Mouse (Mus musculus): Measurements from ENCODE around the gene Sac3d1. TPM values are rescaled to one million over a fixed set of nuclear protein-coding genes. Genes with fewer than 3 reads are reported as not detected.
"Not testable (repeated sequence)": the region's sequence is repeated elsewhere in the genome, so short reads cannot be mapped to it uniquely, and the experiment has no call there.

The Sac3d1 gene
- polyA plus RNA-seq, 1 experiment from 2014 or later, result 45.8 TPM

- under 1% methylated on average over 68 of the region's 68 CpGs for WGBS
- ATAC-seq (ENCODE audit: low FRiP score, low TSS enrichment), result peak; percentile 93
These were observed 22.4 kb upstream of the Sac3d1 start, which contains the start of gene Batf2 for GRCm38 (mm10) chr19:6140678-6141393. Batf2 (plus strand) TSS chr19:6140983.

GRCm38 (mm10) chr19:6140374-6140677 lies 21.9 kb upstream of the Sac3d1 start:
- Histone ChIP-seq H3K36me3 (ENCODE audit: control insufficient read depth, insufficient read depth, low read length) (peaks cover 24% of the 10 kb centered on the region), H3K4me3 (replicated peaks; ENCODE audit: low read depth, low read length) (peak overlapping the region; percentile 53), H3K9ac (replicated peaks; ENCODE audit: low read length) (peak overlapping the region; percentile 83), H3K27ac (replicated peaks; ENCODE audit: low read depth, low read length) (peak overlapping the region; percentile 98), H3K27me3 (ENCODE audit: control insufficient read depth, insufficient read depth, low read length) (no peaks in the 10 kb centered on the region), H3K4me1 (ENCODE audit: control insufficient read depth, insufficient read depth, low read length) (peaks cover 11% of the 10 kb centered on the region), H3K4me2 (ENCODE audit: low read length) (peak overlapping the region; percentile 80), H3K9me3 (ENCODE audit: control insufficient read depth, low read length) (no peaks in the 10 kb centered on the region)
- DNase-seq (no peak), ATAC-seq (ENCODE audit: low FRiP score, low TSS enrichment) (no peak)
- 9% methylated on average over 16 of the region's 16 CpGs for WGBS

More at GRCm38 (mm10) chr19:6140678-6141393, 22.4 kb upstream of the Sac3d1 start, which contains the start of gene Batf2:
- Histone ChIP-seq H3K27me3 (ENCODE audit: control insufficient read depth, insufficient read depth, low read length) (no peaks in the 10 kb centered on the region), H3K36me3 (ENCODE audit: control insufficient read depth, insufficient read depth, low read length) (peaks cover 19% of the 10 kb centered on the region), H3K9me3 (ENCODE audit: control insufficient read depth, low read length) (no peaks in the 10 kb centered on the region), H3K27ac (replicated peaks; ENCODE audit: low read depth, low read length) (peak within 1 kb of the TSS; percentile 98), H3K4me3 (replicated peaks; ENCODE audit: low read depth, low read length) (peak within 1 kb of the TSS; percentile 53), H3K4me2 (ENCODE audit: low read length) (peak within 1 kb of the TSS; percentile 80), H3K9ac (replicated peaks; ENCODE audit: low read length) (peak within 1 kb of the TSS; percentile 83), H3K4me1 (ENCODE audit: control insufficient read depth, insufficient read depth, low read length) (peaks cover 11% of the 10 kb centered on the region)
- peak; percentile 98 for DNase-seq

GRCm38 (mm10) chr19:6139701-6140100 lies 21.3 kb upstream of the Sac3d1 start:
- no peak overlapping the region for H3K27ac ChIP-seq (replicated peaks; ENCODE audit: low read depth, low read length)

GRCm38 (mm10) chr19:6136397-6136796 lies 17.9 kb upstream of the Sac3d1 start:
- peaks cover 42% of the 10 kb centered on the region for H3K36me3 ChIP-seq (ENCODE audit: control insufficient read depth, insufficient read depth, low read length)

More at GRCm38 (mm10) chr19:6139701-6140100, 21.3 kb upstream of the Sac3d1 start:
- DNase-seq (no peak), ATAC-seq (ENCODE audit: low FRiP score, low TSS enrichment) (no peak)
- H3K36me3 ChIP-seq (ENCODE audit: control insufficient read depth, insufficient read depth, low read length), result peaks cover 31% of the 10 kb centered on the region
- H3K9ac ChIP-seq (replicated peaks; ENCODE audit: low read length), result peak overlapping the region; percentile 83
- peaks cover 11% of the 10 kb centered on the region for H3K4me1 ChIP-seq (ENCODE audit: control insufficient read depth, insufficient read depth, low read length)
- H3K4me2 ChIP-seq (ENCODE audit: low read length), result peak overlapping the region; percentile 80
- no peaks in the 10 kb centered on the region for H3K27me3 ChIP-seq (ENCODE audit: control insufficient read depth, insufficient read depth, low read length)
- H3K9me3 ChIP-seq (ENCODE audit: control insufficient read depth, low read length), result no peaks in the 10 kb centered on the region
- 97% methylated on average over 6 of the region's 6 CpGs for WGBS
- peak overlapping the region; percentile 53 for H3K4me3 ChIP-seq (replicated peaks; ENCODE audit: low read depth, low read length)

GRCm38 (mm10) chr19:6133197-6133596 lies 14.7 kb upstream of the Sac3d1 start:
- not testable (repeated sequence) for H3K9ac ChIP-seq (replicated peaks; ENCODE audit: low read length); ATAC-seq (ENCODE audit: low FRiP score, low TSS enrichment)
- 59% methylated on average over 1 of the region's 1 CpGs for WGBS

More at GRCm38 (mm10) chr19:6136397-6136796, 17.9 kb upstream of the Sac3d1 start:
- no peaks in the 10 kb centered on the region for H3K27me3 ChIP-seq (ENCODE audit: control insufficient read depth, insufficient read depth, low read length)
- no peak overlapping the region for H3K4me2 ChIP-seq (ENCODE audit: low read length)
- H3K27ac ChIP-seq (replicated peaks; ENCODE audit: low read depth, low read length), result no peak overlapping the region
- H3K9ac ChIP-seq (replicated peaks; ENCODE audit: low read length), result no peak overlapping the region
- DNase-seq (no peak), ATAC-seq (ENCODE audit: low FRiP score, low TSS enrichment) (no peak)
- H3K9me3 ChIP-seq (ENCODE audit: control insufficient read depth, low read length), result no peaks in the 10 kb centered on the region
- WGBS, result 88% methylated on average over 3 of the region's 3 CpGs
- no peak overlapping the region for H3K4me3 ChIP-seq (replicated peaks; ENCODE audit: low read depth, low read length)
- peaks cover 11% of the 10 kb centered on the region for H3K4me1 ChIP-seq (ENCODE audit: control insufficient read depth, insufficient read depth, low read length)

GRCm38 (mm10) chr19:6132171-6132827 lies 13.8 kb upstream of the Sac3d1 start:
- WGBS, result 92% methylated on average over 7 of the region's 7 CpGs
- no peaks in the 10 kb centered on the region for H3K9me3 ChIP-seq (ENCODE audit: control insufficient read depth, low read length)
- ATAC-seq (ENCODE audit: low FRiP score, low TSS enrichment) (no peak), DNase-seq (no peak)
- no peak overlapping the region for H3K27ac ChIP-seq (replicated peaks; ENCODE audit: low read depth, low read length)
- H3K27me3 ChIP-seq (ENCODE audit: control insufficient read depth, insufficient read depth, low read length), result no peaks in the 10 kb centered on the region
- peaks cover 37% of the 10 kb centered on the region for H3K36me3 ChIP-seq (ENCODE audit: control insufficient read depth, insufficient read depth, low read length)
- no peak overlapping the region for H3K4me2 ChIP-seq (ENCODE audit: low read length)
- H3K4me1 ChIP-seq (ENCODE audit: control insufficient read depth, insufficient read depth, low read length), result 0 out of 2 replicates have a peak, but pooled peaks cover 4% of the 10 kb centered on the region
- no peak overlapping the region for H3K9ac ChIP-seq (replicated peaks; ENCODE audit: low read length)
- no peak overlapping the region for H3K4me3 ChIP-seq (replicated peaks; ENCODE audit: low read depth, low read length)

More at GRCm38 (mm10) chr19:6133197-6133596, 14.7 kb upstream of the Sac3d1 start:
- H3K27me3 ChIP-seq (ENCODE audit: control insufficient read depth, insufficient read depth, low read length); H3K4me3 ChIP-seq (replicated peaks; ENCODE audit: low read depth, low read length); H3K9me3 ChIP-seq (ENCODE audit: control insufficient read depth, low read length); H3K27ac ChIP-seq (replicated peaks; ENCODE audit: low read depth, low read length); DNase-seq; H3K4me2 ChIP-seq (ENCODE audit: low read length); H3K4me1 ChIP-seq (ENCODE audit: control insufficient read depth, insufficient read depth, low read length): not testable (repeated sequence)
- peaks cover 42% of the 10 kb centered on the region for H3K36me3 ChIP-seq (ENCODE audit: control insufficient read depth, insufficient read depth, low read length)

GRCm38 (mm10) chr19:6130414-6131128 lies 12.1 kb upstream of the Sac3d1 start:
- WGBS, result 84% methylated on average over 7 of the region's 7 CpGs
- H3K9ac ChIP-seq (replicated peaks; ENCODE audit: low read length); H3K27me3 ChIP-seq (ENCODE audit: control insufficient read depth, insufficient read depth, low read length); H3K4me3 ChIP-seq (replicated peaks; ENCODE audit: low read depth, low read length); H3K4me2 ChIP-seq (ENCODE audit: low read length); H3K9me3 ChIP-seq (ENCODE audit: control insufficient read depth, low read length); H3K27ac ChIP-seq (replicated peaks; ENCODE audit: low read depth, low read length); ATAC-seq (ENCODE audit: low FRiP score, low TSS enrichment); H3K4me1 ChIP-seq (ENCODE audit: control insufficient read depth, insufficient read depth, low read length); DNase-seq: not testable (repeated sequence)
- peaks cover 20% of the 10 kb centered on the region for H3K36me3 ChIP-seq (ENCODE audit: control insufficient read depth, insufficient read depth, low read length)

- Histone ChIP-seq H3K4me2 (ENCODE audit: low read length) (peak within 1 kb of the TSS; percentile 47), H3K4me1 (ENCODE audit: control insufficient read depth, insufficient read depth, low read length) (0 out of 2 replicates have a peak, but pooled peaks cover 4% of the 10 kb centered on the region), H3K27me3 (ENCODE audit: control insufficient read depth, insufficient read depth, low read length) (no peaks in the 10 kb centered on the region), H3K27ac (replicated peaks; ENCODE audit: low read depth, low read length) (peak within 1 kb of the TSS; percentile 86), H3K9me3 (ENCODE audit: control insufficient read depth, low read length) (no peaks in the 10 kb centered on the region), H3K9ac (replicated peaks; ENCODE audit: low read length) (peak within 1 kb of the TSS; percentile 72), H3K4me3 (replicated peaks; ENCODE audit: low read depth, low read length) (peak within 1 kb of the TSS; percentile 45), H3K36me3 (ENCODE audit: control insufficient read depth, insufficient read depth, low read length) (no peaks in the 10 kb centered on the region; the same call in 1 of the 2 replicates)
- ATAC-seq (ENCODE audit: low FRiP score, low TSS enrichment) (peak; percentile 92), DNase-seq (peak; percentile 95)
- WGBS, result under 1% methylated on average over 32 of the region's 32 CpGs
These were observed 9.4 kb upstream of the Sac3d1 start, which contains the start of gene Snx15 for GRCm38 (mm10) chr19:6127760-6128341. Snx15 (minus strand) TSS chr19:6128304.
